Mouse (Mus musculus): ENCODE data around the gene Gm28230.

DNA sequence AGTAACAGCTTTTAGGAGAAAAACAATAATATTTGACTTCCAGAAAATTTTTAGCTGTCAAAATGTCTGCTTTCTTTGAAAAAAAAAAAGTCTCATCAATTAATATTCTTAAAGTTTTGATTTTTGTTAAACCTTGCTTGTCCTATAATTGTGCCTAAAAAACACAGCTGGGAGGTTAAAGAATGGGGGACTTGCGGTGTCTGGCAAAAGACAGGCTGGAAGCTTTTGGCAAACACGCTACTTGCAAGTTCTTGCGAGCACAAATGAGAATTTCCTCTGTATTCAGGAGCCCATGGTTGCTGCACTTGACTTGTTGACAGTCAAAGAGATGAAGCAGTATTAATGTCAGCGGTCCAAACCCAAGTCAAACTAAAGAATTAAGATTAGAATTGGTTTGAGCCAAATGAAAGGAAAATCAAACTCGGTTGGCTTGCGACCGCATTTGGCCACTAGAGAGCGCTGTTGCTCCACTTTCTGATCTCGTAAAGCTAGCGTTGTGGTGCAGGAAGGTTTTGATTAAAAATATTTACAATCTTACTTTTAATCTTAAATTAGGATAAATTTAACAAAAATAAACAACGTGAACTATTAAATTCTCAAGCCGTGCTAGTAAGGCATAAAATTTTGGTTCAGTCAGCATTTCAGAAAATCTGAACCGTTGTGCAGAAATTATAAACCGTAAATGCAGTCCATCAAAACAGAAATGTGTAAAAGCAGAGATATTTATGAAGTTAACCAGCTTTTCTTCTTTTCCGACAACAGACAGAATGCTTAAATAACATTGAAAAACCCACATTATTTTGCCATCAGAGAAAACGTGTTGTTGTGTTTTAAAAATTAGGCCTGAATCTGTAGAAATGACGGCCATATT is 24.3 kb upstream of the Gm28230 start:
- no peak for TF ChIP-seq TAL1 (IDR thresholded peaks at IDR 0.05; ENCODE audit: low read length)
- no peak for TF ChIP-seq GATA1 (IDR thresholded peaks at IDR 0.05; ENCODE audit: low read length)
